8 mouse cellular contexts compared by ENCODE assay signal in genomic region chr5:150839688-150840541, GRCm38 (mm10).
DNase-seq lines count a peak whose midpoint lies in the region; ATAC-seq and TF ChIP-seq lines count a peak whose summit lies in the region.

No protein-coding gene starts in this region.

- H3K4me1 ChIP-seq in heart, embryonic 11.5 days (ENCODE audit: control insufficient read depth, insufficient read depth, low read length), result peaks cover 10% of the 10 kb centered on the region
- H3K4me1 ChIP-seq in lung, embryonic 16.5 days (replicated peaks; ENCODE audit: control insufficient read depth, insufficient read depth, low read length), result peaks cover 12% of the 10 kb centered on the region
- H3K4me1 ChIP-seq in small intestine, adult 2 months (ENCODE audit: control insufficient read depth, insufficient read depth, insufficient read length, low read length), result peaks cover 5% of the 10 kb centered on the region; the same call in 1 of the 2 replicates

- H3K9ac ChIP-seq in heart, embryonic 11.5 days (ENCODE audit: low read depth, low read length), result no peak overlapping the region
- H3K9ac ChIP-seq in lung, embryonic 16.5 days (ENCODE audit: low read length), result no peak overlapping the region

- no peak for TF ChIP-seq POLR2A in small intestine, adult 2 months (IDR thresholded peaks at IDR 0.05; ENCODE audit: low read depth, low read length)

- 36% methylated on average over 11 of the region's 11 CpGs for WGBS in heart, embryonic 11.5 days (ENCODE audit: insufficient replicate concordance)
- 28% methylated on average over 11 of the region's 11 CpGs for WGBS in lung, embryonic 16.5 days
- 44% methylated on average over 11 of the region's 11 CpGs for WGBS in small intestine, adult 2 months

- peak overlapping the region; percentile 83 for H3K27ac ChIP-seq in heart, embryonic 11.5 days (ENCODE audit: low read depth, low read length)
- H3K27ac ChIP-seq in lung, embryonic 16.5 days (ENCODE audit: low read length), result peak overlapping the region; percentile 89
- H3K27ac ChIP-seq in small intestine, adult 2 months (ENCODE audit: insufficient read depth, low read depth, low read length), result no peak overlapping the region

- no peak for TF ChIP-seq CTCF in small intestine, adult 2 months (IDR thresholded peaks at IDR 0.05; ENCODE audit: extremely low read depth, insufficient read length, insufficient replicate concordance, low read depth, low read length)

- peak; percentile 93 for DNase-seq in ES-CJ7 (ENCODE audit: low read depth, low spot score)
- DNase-seq in embryo, embryonic 11 days, result peak; percentile 77
- DNase-seq in kidney, adult 8-10 months, result peak; percentile 9 to 57
- DNase-seq in left cerebral cortex, adult 8-10 months (ENCODE audit: low spot score in 2 of 2), result no peak
- no peak for DNase-seq in left cerebral cortex, adult 9 months (ENCODE audit: low spot score in 2 of 2)

- no peaks in the 10 kb centered on the region for H3K27me3 ChIP-seq in heart, embryonic 11.5 days (ENCODE audit: control insufficient read depth, insufficient read depth, low read length)
- no peaks in the 10 kb centered on the region for H3K27me3 ChIP-seq in lung, embryonic 16.5 days (ENCODE audit: control insufficient read depth, insufficient read depth, low read depth, low read length)
- no peaks in the 10 kb centered on the region for H3K27me3 ChIP-seq in small intestine, adult 2 months (ENCODE audit: control insufficient read depth, insufficient read depth, low read length)

- peak overlapping the region; percentile 36 for H3K4me2 ChIP-seq in heart, embryonic 11.5 days
- H3K4me2 ChIP-seq in lung, embryonic 16.5 days (ENCODE audit: low read depth, low read length), result peak overlapping the region; percentile 34

- no peak overlapping the region for H3K4me3 ChIP-seq in heart, embryonic 11.5 days (ENCODE audit: low read depth, low read length)
- H3K4me3 ChIP-seq in lung, embryonic 16.5 days (ENCODE audit: low read length), result peak overlapping the region; percentile 23; the same call in 1 of the 2 replicates
- H3K4me3 ChIP-seq in small intestine, adult 2 months (ENCODE audit: low read depth, low read length), result peak overlapping the region; percentile 2; the same call in 1 of the 2 replicates

- peak; percentile 87 for ATAC-seq in heart, embryonic 11.5 days (replicated peaks; ENCODE audit: insufficient number of reproducible peaks, low FRiP score, low TSS enrichment)
- ATAC-seq in lung, embryonic 16.5 days (ENCODE audit: low read depth), result peak; percentile 99

- H3K9me3 ChIP-seq in heart, embryonic 11.5 days (replicated peaks; ENCODE audit: control insufficient read depth, low read length), result 0 out of 2 replicates have a peak, but pooled peaks cover 8% of the 10 kb centered on the region
- peaks cover 6% of the 10 kb centered on the region; the same call in 1 of the 2 replicates for H3K9me3 ChIP-seq in lung, embryonic 16.5 days (ENCODE audit: control insufficient read depth, low read length)

- no peaks in the 10 kb centered on the region for H3K36me3 ChIP-seq in heart, embryonic 11.5 days (ENCODE audit: control insufficient read depth, insufficient read depth, low read length)
- no peaks in the 10 kb centered on the region for H3K36me3 ChIP-seq in lung, embryonic 16.5 days (ENCODE audit: control insufficient read depth, insufficient read depth, low read length)
- H3K36me3 ChIP-seq in small intestine, adult 2 months (ENCODE audit: control insufficient read depth, insufficient read depth, low read length), result no peaks in the 10 kb centered on the region

Comparison
In these comparisons a context has a peak if more than half of its experiments do, and no peak if none do; other contexts are left out.
1. DNase-seq: peak in ES-CJ7 (single experiment), embryo, embryonic 11 days (single experiment) and kidney, adult 8-10 months (2 of 2); none in left cerebral cortex, adult 8-10 months (0 of 2) and left cerebral cortex, adult 9 months (0 of 2).